Mouse (Mus musculus): ENCODE results near the gene Glyatl3. TPM values are rescaled to one million over a fixed set of nuclear protein-coding genes. Genes with fewer than 3 reads are reported as not detected.

The Glyatl3 gene
- total and polyA plus RNA-seq, 2 experiments from 2014 or later = not detected

- DNase-seq (ENCODE audit: low spot score) (no peak), ATAC-seq (ENCODE audit: insufficient read depth, low read depth) (no peak)
- H3K27ac ChIP-seq (ENCODE audit: low read depth) = peak overlapping the region; percentile 3; the same call in 1 of the 2 replicates
- no peak overlapping the region for H3K9ac ChIP-seq (replicated peaks; ENCODE audit: low read depth, low read length)
- no peaks in the 10 kb centered on the region for H3K27me3 ChIP-seq (ENCODE audit: control insufficient read depth, insufficient read depth, low read length)
- WGBS = 21% methylated on average over 3 of the region's 3 CpGs
- peak overlapping the region; percentile 80 for H3K4me3 ChIP-seq (ENCODE audit: low read depth, low read length)
- H3K9me3 ChIP-seq (replicated peaks; ENCODE audit: control insufficient read depth, low read length) = no peaks in the 10 kb centered on the region
- TF ChIP-seq CTCF (IDR thresholded peaks at IDR 0.05; ENCODE audit: low read depth) (no peak), EP300 (IDR thresholded peaks at IDR 0.05; ENCODE audit: low read depth) (no peak)
- peaks cover 23% of the 10 kb centered on the region for H3K4me1 ChIP-seq (ENCODE audit: control insufficient read depth, insufficient read depth)
- H3K4me2 ChIP-seq (ENCODE audit: low read depth, low read length) = peak overlapping the region; percentile 66
- 0 out of 2 replicates have a peak, but pooled peaks cover 12% of the 10 kb centered on the region for H3K36me3 ChIP-seq (replicated peaks; ENCODE audit: control insufficient read depth, insufficient read depth, low read length)
Observed at GRCm38 (mm10) chr17:40877741-40878140, 36.4 kb downstream of the Glyatl3 start.

GRCm38 (mm10) chr17:40875568-40875967, 38.6 kb downstream of the Glyatl3 start:
- Histone ChIP-seq H3K36me3 (replicated peaks; ENCODE audit: control insufficient read depth, insufficient read depth, low read length) (0 out of 2 replicates have a peak, but pooled peaks cover 12% of the 10 kb centered on the region), H3K4me3 (ENCODE audit: low read depth, low read length) (no peak overlapping the region), H3K4me2 (ENCODE audit: low read depth, low read length) (no peak overlapping the region), H3K9ac (replicated peaks; ENCODE audit: low read depth, low read length) (no peak overlapping the region), H3K9me3 (replicated peaks; ENCODE audit: control insufficient read depth, low read length) (no peaks in the 10 kb centered on the region), H3K27me3 (ENCODE audit: control insufficient read depth, insufficient read depth, low read length) (no peaks in the 10 kb centered on the region), H3K27ac (ENCODE audit: low read depth) (no peak overlapping the region), H3K4me1 (ENCODE audit: control insufficient read depth, insufficient read depth) (peaks cover 19% of the 10 kb centered on the region; the same call in 1 of the 2 replicates)
- 78% methylated on average over 1 of the region's 1 CpGs for WGBS
- ATAC-seq (ENCODE audit: insufficient read depth, low read depth) = no peak
- TF ChIP-seq EP300 (IDR thresholded peaks at IDR 0.05; ENCODE audit: low read depth) (no peak), CTCF (IDR thresholded peaks at IDR 0.05; ENCODE audit: low read depth) (no peak)
- DNase-seq (ENCODE audit: low spot score) = no peak

- H3K9me3 ChIP-seq (replicated peaks; ENCODE audit: control insufficient read depth, low read length) = no peaks in the 10 kb centered on the region
- no peak for TF ChIP-seq EP300 (IDR thresholded peaks at IDR 0.05; ENCODE audit: low read depth)
- TF ChIP-seq CTCF (IDR thresholded peaks at IDR 0.05; ENCODE audit: low read depth) = no peak
- no peak overlapping the region for H3K9ac ChIP-seq (replicated peaks; ENCODE audit: low read depth, low read length)
- H3K4me3 ChIP-seq (ENCODE audit: low read depth, low read length) = no peak overlapping the region
- no peak for ATAC-seq (ENCODE audit: insufficient read depth, low read depth)
- H3K4me2 ChIP-seq (ENCODE audit: low read depth, low read length) = no peak overlapping the region
- H3K4me1 ChIP-seq (ENCODE audit: control insufficient read depth, insufficient read depth) = peaks cover 19% of the 10 kb centered on the region; the same call in 1 of the 2 replicates
- 71% methylated on average over 3 of the region's 3 CpGs for WGBS
- H3K27ac ChIP-seq (ENCODE audit: low read depth) = no peak overlapping the region
- DNase-seq (ENCODE audit: low spot score) = no peak
- H3K27me3 ChIP-seq (ENCODE audit: control insufficient read depth, insufficient read depth, low read length) = no peaks in the 10 kb centered on the region
- H3K36me3 ChIP-seq (replicated peaks; ENCODE audit: control insufficient read depth, insufficient read depth, low read length) = 0 out of 2 replicates have a peak, but pooled peaks cover 12% of the 10 kb centered on the region
Observed at GRCm38 (mm10) chr17:40874701-40875100, 39.4 kb downstream of the Glyatl3 start.

- no peak overlapping the region for H3K4me2 ChIP-seq (ENCODE audit: low read depth, low read length)
- H3K9ac ChIP-seq (replicated peaks; ENCODE audit: low read depth, low read length) = no peak overlapping the region
- H3K9me3 ChIP-seq (replicated peaks; ENCODE audit: control insufficient read depth, low read length) = no peaks in the 10 kb centered on the region
- ATAC-seq (ENCODE audit: insufficient read depth, low read depth) = no peak
- no peak for DNase-seq (ENCODE audit: low spot score)
- 0 out of 2 replicates have a peak, but pooled peaks cover 12% of the 10 kb centered on the region for H3K36me3 ChIP-seq (replicated peaks; ENCODE audit: control insufficient read depth, insufficient read depth, low read length)
- 36% methylated on average over 2 of the region's 2 CpGs for WGBS
- H3K4me1 ChIP-seq (ENCODE audit: control insufficient read depth, insufficient read depth) = peaks cover 14% of the 10 kb centered on the region; the same call in 1 of the 2 replicates
- no peak overlapping the region for H3K4me3 ChIP-seq (ENCODE audit: low read depth, low read length)
- no peaks in the 10 kb centered on the region for H3K27me3 ChIP-seq (ENCODE audit: control insufficient read depth, insufficient read depth, low read length)
- TF ChIP-seq EP300 (IDR thresholded peaks at IDR 0.05; ENCODE audit: low read depth) = no peak
- H3K27ac ChIP-seq (ENCODE audit: low read depth) = no peak overlapping the region
Observed at GRCm38 (mm10) chr17:40873582-40874011, 40.6 kb downstream of the Glyatl3 start.

- Histone ChIP-seq H3K4me1 (ENCODE audit: control insufficient read depth, insufficient read depth) (peaks cover 5% of the 10 kb centered on the region; the same call in 1 of the 2 replicates), H3K4me2 (ENCODE audit: low read depth, low read length) (no peak overlapping the region), H3K27me3 (ENCODE audit: control insufficient read depth, insufficient read depth, low read length) (no peaks in the 10 kb centered on the region), H3K4me3 (ENCODE audit: low read depth, low read length) (no peak overlapping the region), H3K9ac (replicated peaks; ENCODE audit: low read depth, low read length) (no peak overlapping the region), H3K9me3 (replicated peaks; ENCODE audit: control insufficient read depth, low read length) (no peaks in the 10 kb centered on the region), H3K27ac (ENCODE audit: low read depth) (no peak overlapping the region), H3K36me3 (replicated peaks; ENCODE audit: control insufficient read depth, insufficient read depth, low read length) (0 out of 2 replicates have a peak, but pooled peaks cover 12% of the 10 kb centered on the region)
- ATAC-seq (ENCODE audit: insufficient read depth, low read depth) (no peak), DNase-seq (ENCODE audit: low spot score) (no peak)
- WGBS = 95% methylated on average over 6 of the region's 6 CpGs
- TF ChIP-seq EP300 (IDR thresholded peaks at IDR 0.05; ENCODE audit: low read depth) = no peak
- no peak for TF ChIP-seq CTCF (IDR thresholded peaks at IDR 0.05; ENCODE audit: low read depth)
Observed at GRCm38 (mm10) chr17:40872626-40873025, 41.5 kb downstream of the Glyatl3 start.

Data from heart, postnatal 0 days (tissue).